Mouse (Mus musculus) CH12.LX (cell line): ENCODE measurements at regions not wholly inside any gene's neighbourhood (a gene's known extent, or its start where the extent isn't known, plus 50 kb on each side); places are given as distances from the start of the nearest gene placed in this dataset.

Source experiments
- DNase-seq: peaks from one replicate; pipeline ENCODE4 v3.0.0-alpha.2; 2013; ENCODE audit errors: extremely low read depth
- H3K27ac ChIP-seq: 2 replicates; pipeline ENCODE4 v1.5.1; 2012; ENCODE audit warnings: low read depth, mild to moderate bottlenecking, control low read depth, moderate library complexity; ENCODE audit not compliant: insufficient read depth
- H3K27me3 ChIP-seq: replicated peaks from 2 replicates; pipeline ENCODE3; 2012; ENCODE audit warnings: inconsistent platforms
- H3K36me3 ChIP-seq, 2 experiments: replicated peaks in 1 of 2; 2 replicates each; pipeline versions ENCODE3 to v1.6.1; 2012; ENCODE audit warnings: inconsistent platforms in 1 of 2, low read length in 1 of 2, mild to moderate bottlenecking in 1 of 2, mixed read lengths in 1 of 2, moderate library complexity in 1 of 2; ENCODE audit not compliant: control insufficient read depth in 1 of 2, insufficient read depth in 1 of 2
- H3K4me1 ChIP-seq, 2 experiments: 2 replicates each; pipeline ENCODE4 v1.6.1; 2012; ENCODE audit warnings: inconsistent platforms in 1 of 2, moderate library complexity in 1 of 2; ENCODE audit not compliant: insufficient read depth in 2 of 2, control insufficient read depth in 1 of 2
- H3K4me2 ChIP-seq: 2 replicates; pipeline ENCODE4 v1.6.1; 2012; ENCODE audit warnings: low read depth, mild to moderate bottlenecking, control low read depth; ENCODE audit not compliant: poor library complexity, insufficient read depth, severe bottlenecking
- H3K4me3 ChIP-seq, 3 experiments: fragments of 150-350 bp in 1 of 3; sonication (generic) in 1 of 3; replicated peaks in 1 of 3; 2 replicates each; pipeline versions ENCODE3 to v1.5.1; 2011 to 2012; ENCODE audit warnings: low read depth in 2 of 3, low read length in 2 of 3, mild to moderate bottlenecking in 2 of 3, moderate library complexity in 2 of 3, control low read depth in 1 of 3, improper control_type of control experiment in 1 of 3, inconsistent platforms in 1 of 3, mixed read lengths in 1 of 3; ENCODE audit not compliant: poor library complexity in 1 of 3
- H3K79me2 ChIP-seq: replicated peaks from 2 replicates; pipeline ENCODE4 v1.6.1; 2012; ENCODE audit warnings: mild to moderate bottlenecking, moderate library complexity; ENCODE audit not compliant: control insufficient read depth, poor library complexity, insufficient read depth, severe bottlenecking; ENCODE audit errors: extremely low read depth
- H3K9ac ChIP-seq: 2 replicates; pipeline ENCODE4 v1.6.1; 2012; ENCODE audit warnings: low read depth, mild to moderate bottlenecking, control low read depth, moderate library complexity; ENCODE audit not compliant: insufficient read depth
- H3K9me3 ChIP-seq: replicated peaks from 2 replicates; pipeline ENCODE3; 2012; ENCODE audit warnings: low read length, inconsistent platforms, mixed read lengths
- CHD1 ChIP-seq: IDR thresholded peaks from 2 replicates; pipeline ENCODE4 v1.6.1; 2012; ENCODE audit warnings: low read depth, low read length, improper control_type of control experiment, inconsistent platforms
- CHD2 ChIP-seq: IDR thresholded peaks from 2 replicates; pipeline ENCODE4 v1.6.1; 2011; ENCODE audit warnings: low read length, improper control_type of control experiment
- CTCF ChIP-seq, 2 experiments: IDR thresholded peaks in 1 of 2; conservative IDR thresholded peaks in 1 of 2; 2 replicates each; pipeline ENCODE4 v1.5.1; 2011 to 2012; ENCODE audit warnings: low read depth in 2 of 2, low read length in 2 of 2, improper control_type of control experiment in 1 of 2, inconsistent platforms in 1 of 2, mild to moderate bottlenecking in 1 of 2, moderate library complexity in 1 of 2
- ELF1 ChIP-seq: IDR thresholded peaks from 2 replicates; pipeline ENCODE4 v1.6.1; 2014; ENCODE audit warnings: low read depth, mild to moderate bottlenecking, inconsistent platforms, low read length, improper control_type of control experiment
- GABPA ChIP-seq: IDR thresholded peaks from 2 replicates; pipeline ENCODE4 v1.6.1; 2012; ENCODE audit warnings: low read depth, low read length, improper control_type of control experiment, inconsistent platforms; ENCODE audit not compliant: insufficient replicate concordance
- IRF4 ChIP-seq: IDR thresholded peaks from 2 replicates; pipeline ENCODE4 v1.6.1; 2014; ENCODE audit warnings: low read depth, mild to moderate bottlenecking, inconsistent platforms, low read length, improper control_type of control experiment
- JUN ChIP-seq: IDR thresholded peaks from 2 replicates; pipeline ENCODE4 v1.6.1; 2011; ENCODE audit warnings: low read depth, mild to moderate bottlenecking, low read length, improper control_type of control experiment, moderate library complexity; ENCODE audit not compliant: insufficient read depth
- JUND ChIP-seq: conservative IDR thresholded peaks from 2 replicates; pipeline ENCODE4 v1.6.1; 2011; ENCODE audit warnings: low read depth, low read length, improper control_type of control experiment
- MEF2A ChIP-seq: IDR thresholded peaks from 2 replicates; pipeline ENCODE4 v1.6.1; 2014; ENCODE audit warnings: low read depth, mild to moderate bottlenecking, inconsistent platforms, low read length, improper control_type of control experiment, borderline replicate concordance
- MXI1 ChIP-seq: IDR thresholded peaks from 2 replicates; pipeline ENCODE4 v1.6.1; 2011; ENCODE audit warnings: mild to moderate bottlenecking, low read depth, low read length, improper control_type of control experiment
- NELFE ChIP-seq: IDR thresholded peaks from 2 replicates; pipeline ENCODE4 v1.6.1; 2011; ENCODE audit warnings: low read depth, low read length, improper control_type of control experiment
- NRF1 ChIP-seq: IDR thresholded peaks from 2 replicates; pipeline ENCODE4 v1.6.1; 2014; ENCODE audit warnings: low read depth, mild to moderate bottlenecking, inconsistent platforms, low read length, improper control_type of control experiment, moderate library complexity
- RAD21 ChIP-seq: IDR thresholded peaks from 2 replicates; pipeline ENCODE4 v1.6.1; 2011; ENCODE audit warnings: low read depth, mild to moderate bottlenecking, low read length, improper control_type of control experiment, moderate library complexity
- RCOR1 ChIP-seq: conservative IDR thresholded peaks from 2 replicates; pipeline ENCODE4 v1.6.1; 2012; ENCODE audit warnings: low read depth, mild to moderate bottlenecking, inconsistent platforms, low read length, improper control_type of control experiment
- TBP ChIP-seq: conservative IDR thresholded peaks from 2 replicates; pipeline ENCODE4 v1.6.1; 2011; ENCODE audit warnings: low read depth, low read length, improper control_type of control experiment
- TCF12 ChIP-seq: IDR thresholded peaks from 2 replicates; pipeline ENCODE4 v1.6.1; 2014; ENCODE audit warnings: low read depth, mild to moderate bottlenecking, inconsistent platforms, low read length, improper control_type of control experiment
- USF1 ChIP-seq: IDR thresholded peaks from 2 replicates; pipeline ENCODE4 v1.6.1; 2014; ENCODE audit warnings: low read depth, mild to moderate bottlenecking, inconsistent platforms, low read length, improper control_type of control experiment
- ZC3H11A ChIP-seq: IDR thresholded peaks from 2 replicates; pipeline ENCODE4 v1.6.1; 2012; ENCODE audit warnings: low read depth, mild to moderate bottlenecking, inconsistent platforms, low read length, improper control_type of control experiment
- dilution Hi-C: fragments of 300-500 bp; cut with MboI; formaldehyde crosslinking; loops from 2 replicates; pipeline ENCODE4 v1.14.3; 2020; ENCODE audit warnings: low sequenced_read_pairs; ENCODE audit not compliant: extremely low pct_unique_long_range_greater_than_20kb, extremely low pct_ligation_motif_present
- in situ Hi-C: fragments of 300-500 bp; cut with MboI; formaldehyde crosslinking; loops from 3 replicates; pipeline ENCODE4 v1.14.3; 2019; ENCODE audit warnings: low sequenced_read_pairs, low pct_ligation_motif_present, low pct_unique_long_range_greater_than_20kb, mixed read lengths

GRCm38 (mm10) chr9:41481611-41482266 is 320.2 kb upstream of the Ubash3b start:
- no peak overlapping the region for H3K4me3 ChIP-seq

GRCm38 (mm10) chr9:41479854-41480749 is 318.6 kb upstream of the Ubash3b start:
- H3K4me2 ChIP-seq = no peak overlapping the region
- no peaks in the 10 kb centered on the region for H3K36me3 ChIP-seq
- H3K9ac ChIP-seq = no peak overlapping the region
- no peak overlapping the region for H3K27ac ChIP-seq
- peaks cover 3% of the 10 kb centered on the region for H3K9me3 ChIP-seq
- TF ChIP-seq ELF1 = no peak
- no peak for TF ChIP-seq TCF12
- dilution Hi-C loops (no loop called here), in situ Hi-C loops (loop anchor here (10.0 kb wide), 1 partner anchor 475 kb away; no protein-coding TSS in a partner anchor)
- no peak for DNase-seq
- H3K27me3 ChIP-seq = no peaks in the 10 kb centered on the region
- H3K4me3 ChIP-seq = no peak overlapping the region
- H3K79me2 ChIP-seq = no peaks in the 10 kb centered on the region
- peaks cover 2 to 20% of the 10 kb centered on the region in 2 experiments; a peak in 2 of 4 replicates for H3K4me1 ChIP-seq

More at GRCm38 (mm10) chr9:41481611-41482266, 320.2 kb upstream of the Ubash3b start:
- Histone ChIP-seq H3K4me2 (no peak overlapping the region), H3K4me1 (peaks cover 2 to 20% of the 10 kb centered on the region in 2 experiments; a peak in 2 of 4 replicates), H3K9me3 (peaks cover 3% of the 10 kb centered on the region), H3K9ac (no peak overlapping the region), H3K36me3 (no peaks in the 10 kb centered on the region), H3K27ac (no peak overlapping the region), H3K79me2 (no peaks in the 10 kb centered on the region), H3K27me3 (no peaks in the 10 kb centered on the region)
- no peak for DNase-seq
- dilution Hi-C loops = no loop called here
- in situ Hi-C loops = no loop called here
- TF ChIP-seq MEF2A (no peak), CHD2 (no peak), JUND (no peak)

- peaks cover 2 to 26% of the 10 kb centered on the region in 2 experiments; a peak in 2 of 4 replicates for H3K4me1 ChIP-seq
- H3K27me3 ChIP-seq = no peaks in the 10 kb centered on the region
- peaks cover 3% of the 10 kb centered on the region for H3K9me3 ChIP-seq
- dilution Hi-C loops (no loop called here), in situ Hi-C loops (loop anchor here (10.0 kb wide), 1 partner anchor 476 kb away; no protein-coding TSS in a partner anchor)
- TF ChIP-seq RCOR1 (no peak), CHD2 (no peak), NELFE (no peak), ELF1 (no peak), MXI1 (no peak), USF1 (no peak), RAD21 (no peak), TCF12 (no peak), IRF4 (no peak), CTCF (conservative IDR thresholded peaks at IDR 0.05 in 1 of 2, IDR thresholded peaks at IDR 0.05 in 1 of 2; ENCODE audit: low read depth in 2 of 2, low read length in 2 of 2) (no peak), JUN (no peak), CHD1 (no peak), TBP (no peak), GABPA (no peak), ZC3H11A (no peak), NRF1 (no peak)
- no peak overlapping the region for H3K4me2 ChIP-seq
- H3K36me3 ChIP-seq = no peaks in the 10 kb centered on the region
- H3K4me3 ChIP-seq = no peak overlapping the region
- H3K27ac ChIP-seq = no peak overlapping the region
- DNase-seq = no peak
- no peaks in the 10 kb centered on the region for H3K79me2 ChIP-seq
- no peak overlapping the region for H3K9ac ChIP-seq
Measured at GRCm38 (mm10) chr9:41479085-41479484, 317.6 kb upstream of the Ubash3b start.
